Mouse (Mus musculus) left cerebral cortex, postnatal 4 days (tissue): ENCODE data around the gene Ppp3r1. TPM values are rescaled to one million over a fixed set of nuclear protein-coding genes. Genes with fewer than 3 reads are reported as not detected.
"Not testable (repeated sequence)": the region's sequence is repeated elsewhere in the genome, so short reads cannot be mapped to it uniquely, and the experiment has no call there.

Experiments used
- DNase-seq: peaks from one replicate; pipeline ENCODE4 v3.0.0-alpha.2; 2022
- intact Hi-C: fragments of 180-260 bp; cut with DNase I; formaldehyde crosslinking; loops from one replicate; pipeline ENCODE4 v1.15.1; 2025
- total RNA-seq, 2 experiments: library from RNA; stranded (reverse); gene quantifications; 2 replicates each; pipeline ENCODE4 v1.2.3; 2021

The Ppp3r1 gene
- total RNA-seq, 2 experiments from 2014 or later, result 217 to 218 TPM

DNA sequence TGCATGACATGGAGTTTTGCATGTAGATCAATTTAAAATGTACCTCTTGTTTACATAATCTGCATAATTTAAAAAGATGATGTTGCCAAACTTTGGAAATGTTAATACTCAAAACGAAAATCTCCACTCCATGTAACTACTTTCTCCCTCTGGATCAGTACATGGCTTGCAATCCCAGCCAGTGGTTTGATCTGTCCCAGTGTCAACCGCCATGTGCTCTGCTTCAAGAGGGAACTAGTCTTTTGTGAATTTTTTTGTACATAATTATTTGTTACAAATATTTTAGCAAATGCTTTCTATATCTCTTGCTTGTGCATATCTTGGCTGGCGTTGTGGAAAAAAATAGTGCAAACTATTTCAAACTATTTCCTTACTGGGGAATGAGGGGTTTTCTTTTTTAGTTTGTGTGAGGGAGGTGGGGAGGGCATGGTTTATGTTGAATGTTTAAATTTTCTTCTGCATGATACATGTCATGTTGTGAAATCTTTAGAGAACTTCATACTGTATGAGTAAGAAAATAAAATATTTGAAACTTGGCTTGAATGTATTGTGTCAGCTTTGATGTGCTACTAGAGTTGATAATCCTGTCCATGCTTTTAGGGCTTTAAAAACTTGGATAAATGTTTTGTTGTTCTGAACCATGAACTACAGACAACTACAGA lies 40.9 kb downstream of the Ppp3r1 start:
- intact Hi-C loops, result loop anchor here (10.0 kb wide), 1 partner anchor 115 kb away; no protein-coding TSS in a partner anchor
- no peak for DNase-seq

DNA sequence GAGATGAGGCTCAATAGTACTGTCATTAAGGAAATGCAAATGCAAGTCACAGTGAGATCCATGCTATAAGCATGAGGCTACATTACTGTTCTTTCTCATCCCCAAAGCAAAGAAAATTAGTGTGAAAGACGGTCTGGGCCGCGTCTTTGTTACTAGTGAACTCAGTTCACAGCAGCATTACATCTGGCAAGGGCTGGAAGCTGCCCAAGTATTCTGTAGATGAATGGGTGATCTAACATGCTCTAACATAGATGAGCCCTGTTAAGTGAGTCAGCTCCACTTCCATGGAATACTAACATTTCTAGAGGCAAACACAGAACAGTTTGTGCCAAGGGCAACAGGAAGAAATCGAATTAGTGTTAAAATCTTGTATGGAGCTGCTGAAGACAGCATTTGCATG lies 41.9 kb downstream of the Ppp3r1 start:
- intact Hi-C loops, result loop anchor here (10.0 kb wide), 1 partner anchor 116 kb away; no protein-coding TSS in a partner anchor
- no peak for DNase-seq

DNA sequence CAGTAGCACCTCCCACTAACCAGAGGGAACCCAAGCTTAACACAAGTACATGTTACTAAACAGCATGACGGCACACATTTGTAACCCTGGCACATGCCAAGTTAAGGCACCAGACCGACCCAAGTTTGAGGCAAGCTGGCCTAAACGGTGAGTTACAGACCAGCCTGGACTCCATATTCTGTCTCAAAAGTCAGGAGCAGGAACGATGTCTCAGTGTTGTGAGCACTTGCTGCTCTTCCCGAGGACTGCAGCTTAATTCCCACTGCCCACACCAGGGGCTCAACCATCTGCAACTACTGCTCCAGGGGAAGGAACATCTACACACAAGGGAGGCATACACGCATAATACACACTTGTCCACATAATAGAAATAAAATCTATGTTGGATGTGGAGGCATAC lies 43.4 kb downstream of the Ppp3r1 start:
- no peak for DNase-seq
- intact Hi-C loops, result loop anchor here (10.0 kb wide), 1 partner anchor 118 kb away; no protein-coding TSS in a partner anchor

DNA sequence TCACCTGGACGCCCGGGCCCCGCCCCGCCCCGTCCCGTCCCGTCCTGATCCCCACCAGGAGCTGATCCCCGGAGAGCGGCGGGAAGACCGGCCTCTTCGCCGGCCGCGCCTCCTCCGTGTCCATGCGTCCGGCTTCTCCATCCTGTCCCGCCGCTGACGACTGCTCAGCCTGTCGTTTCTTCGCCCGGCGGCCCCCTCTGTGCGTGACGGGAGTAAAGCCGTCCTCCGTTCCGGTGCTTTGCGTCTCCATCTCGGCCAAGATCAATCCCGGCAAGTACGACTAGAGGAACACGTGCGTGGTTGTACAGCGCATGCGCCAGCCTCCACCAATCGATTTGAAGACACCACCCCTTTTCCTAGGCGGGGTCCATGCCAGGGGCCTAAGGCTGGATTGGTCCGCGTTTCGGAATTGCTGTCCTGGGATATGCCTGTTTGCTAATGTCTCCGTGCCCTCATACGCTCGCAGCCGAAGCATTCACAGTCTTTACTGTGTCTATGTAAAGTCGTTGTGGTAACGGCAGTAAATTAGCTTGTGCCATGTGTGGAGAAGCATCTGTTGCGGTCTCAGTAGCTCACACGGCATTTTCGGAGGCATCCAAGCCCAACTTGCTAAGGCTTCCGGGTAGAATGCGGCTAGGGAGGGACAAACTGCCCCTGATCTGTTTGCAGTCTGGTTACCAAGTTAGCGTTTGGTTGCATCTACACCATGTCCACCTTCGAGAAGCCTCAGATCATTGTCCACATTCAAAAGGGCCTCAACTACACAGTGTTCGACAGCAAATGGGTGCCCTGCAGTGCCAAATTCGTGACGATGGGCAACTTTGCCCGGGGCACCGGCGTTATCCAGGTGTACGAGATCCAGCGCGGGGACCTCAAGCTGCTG lies 52.4 kb downstream of the Ppp3r1 start, which contains the start of gene Pno1:
Gene Pno1, minus strand, starts transcription at position 311 of the 883 bp plus-strand sequence.
- intact Hi-C loops, result no loop called here
- peak; percentile 99 for DNase-seq

DNA sequence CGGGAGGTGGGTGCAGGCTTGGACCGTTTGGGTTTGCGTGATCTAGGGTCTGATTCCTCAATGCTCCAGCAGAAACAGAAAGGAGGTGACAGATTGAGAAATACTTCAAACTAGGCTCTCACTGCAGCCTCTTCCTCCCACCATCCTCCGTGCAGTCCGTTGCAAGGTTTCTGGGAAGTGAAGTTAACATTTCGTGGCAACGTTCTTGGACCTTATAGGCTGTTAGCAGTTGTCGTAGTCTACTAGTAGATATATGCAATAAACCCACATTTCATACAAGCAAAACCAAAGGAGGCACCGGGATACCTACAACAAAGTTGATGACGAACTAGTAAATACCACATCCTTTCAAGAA lies 53.1 kb downstream of the Ppp3r1 start:
- DNase-seq, result no peak
- intact Hi-C loops, result no loop called here

DNA sequence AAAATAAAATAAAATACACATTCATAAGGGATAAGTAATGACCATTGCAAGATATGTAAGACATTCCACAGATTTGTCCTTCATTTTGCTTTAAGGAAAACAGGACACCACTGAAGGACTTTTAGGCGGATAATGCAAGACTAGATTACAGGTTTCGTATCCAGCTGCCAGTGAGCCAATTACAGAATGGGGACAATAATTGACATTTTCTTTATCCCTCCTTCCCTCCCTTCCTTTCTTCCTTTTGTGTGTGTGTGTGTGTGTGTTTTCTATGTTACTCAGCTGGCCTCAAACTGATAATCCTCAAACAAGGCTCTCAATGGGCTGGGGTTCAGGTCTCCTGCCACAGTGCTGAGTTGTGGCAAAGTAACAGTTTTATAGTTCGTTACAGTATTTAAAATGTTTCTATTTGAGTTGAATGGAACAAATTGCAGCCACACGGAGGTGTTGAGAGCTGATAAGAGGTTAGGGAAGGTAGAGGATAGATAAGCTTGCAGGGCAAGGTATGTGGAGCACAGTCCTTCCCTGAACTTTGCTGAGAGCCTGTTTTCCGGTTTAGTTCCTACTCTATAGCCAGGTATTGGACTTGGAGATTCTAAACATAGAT lies 53.9 kb downstream of the Ppp3r1 start:
- intact Hi-C loops, result no loop called here
- DNase-seq, result no peak

DNA sequence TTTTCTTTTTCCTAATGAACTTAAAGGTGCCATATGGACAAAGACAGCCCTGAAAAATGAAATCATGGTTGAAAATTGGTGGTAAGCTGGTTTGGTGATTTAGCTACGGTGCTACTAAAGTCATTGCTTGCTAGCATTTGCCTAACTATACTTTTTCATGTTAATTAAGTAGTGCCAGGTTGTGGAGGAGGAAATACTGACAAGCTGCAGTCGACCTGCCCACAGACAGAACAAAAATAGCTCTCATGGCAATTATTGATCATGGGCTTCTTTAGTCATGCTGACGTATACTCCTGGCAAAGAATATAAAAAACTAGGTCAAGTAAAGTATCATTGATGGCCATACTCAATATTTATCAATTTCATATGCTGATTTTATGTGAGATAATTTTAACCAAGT lies 56.4 kb downstream of the Ppp3r1 start:
- DNase-seq, result no peak
- intact Hi-C loops, result no loop called here

DNA sequence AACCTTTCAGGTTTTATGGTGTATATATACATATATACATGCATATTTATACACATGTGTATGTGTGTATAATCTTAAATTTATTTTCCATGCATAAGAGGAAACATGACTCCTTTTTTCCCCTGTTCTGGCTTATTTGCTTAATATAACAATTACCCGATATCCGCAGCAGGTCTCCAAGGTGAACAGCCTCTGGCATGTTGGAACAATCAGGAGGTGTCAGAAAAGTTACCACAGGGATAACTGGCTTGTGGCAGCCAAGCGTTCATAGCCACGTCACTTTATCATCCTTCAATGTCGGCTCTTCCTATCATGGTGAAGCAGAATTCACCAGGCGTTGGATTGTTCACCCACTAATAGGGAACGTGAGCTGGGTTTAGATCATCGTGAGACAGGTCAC lies 62.1 kb downstream of the Ppp3r1 start:
- no peak for DNase-seq
- intact Hi-C loops, result no loop called here

DNA sequence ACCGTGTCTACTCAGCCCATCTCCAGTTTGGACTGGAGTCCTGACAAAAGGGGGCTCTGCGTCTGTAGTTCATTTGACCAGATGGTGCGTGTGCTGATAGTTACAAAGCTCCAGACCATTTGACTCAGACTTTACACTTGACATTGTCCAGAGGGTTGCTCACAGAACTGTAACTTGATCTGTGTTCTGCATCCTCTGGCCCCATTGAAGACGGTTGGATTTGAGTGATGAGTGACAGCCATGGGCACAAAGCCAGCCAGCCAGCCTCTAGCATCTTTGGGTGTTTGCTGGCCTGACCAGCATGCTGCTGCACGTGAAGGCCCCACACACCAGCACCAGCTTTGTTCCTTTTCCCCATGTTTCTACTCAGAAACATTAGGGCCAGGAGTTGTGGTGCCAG lies 73.7 kb downstream of the Ppp3r1 start:
- intact Hi-C loops, result no loop called here
- DNase-seq, result no peak

DNA sequence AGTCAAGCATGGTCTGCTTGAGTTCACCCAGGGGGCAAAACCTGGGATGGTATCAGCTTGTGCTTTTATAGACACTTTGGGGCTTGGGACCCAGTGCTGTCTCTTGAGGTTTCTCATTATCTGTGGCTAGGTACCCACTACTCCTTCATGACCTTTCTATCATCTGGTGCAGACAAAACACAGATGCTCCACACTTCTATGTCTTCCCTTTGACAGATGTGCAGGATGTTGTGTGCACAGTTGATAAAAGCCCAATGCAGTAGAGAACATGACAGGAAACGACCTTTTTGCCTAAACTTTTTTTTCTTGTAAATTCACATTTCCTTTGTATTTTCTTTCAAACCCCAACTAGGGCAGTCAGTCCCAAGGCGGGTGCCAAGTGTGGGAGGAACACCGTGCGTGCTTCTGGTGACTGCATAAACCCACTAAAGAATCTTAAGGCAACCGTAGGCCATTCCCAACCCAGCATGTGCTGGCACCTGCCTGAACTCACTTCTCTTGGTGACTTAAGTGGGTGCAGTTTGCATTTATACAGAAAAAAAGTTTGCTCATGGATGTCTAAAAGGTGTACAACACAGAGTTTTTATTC lies 77.5 kb downstream of the Ppp3r1 start:
- DNase-seq, result no peak
- intact Hi-C loops, result no loop called here

DNA sequence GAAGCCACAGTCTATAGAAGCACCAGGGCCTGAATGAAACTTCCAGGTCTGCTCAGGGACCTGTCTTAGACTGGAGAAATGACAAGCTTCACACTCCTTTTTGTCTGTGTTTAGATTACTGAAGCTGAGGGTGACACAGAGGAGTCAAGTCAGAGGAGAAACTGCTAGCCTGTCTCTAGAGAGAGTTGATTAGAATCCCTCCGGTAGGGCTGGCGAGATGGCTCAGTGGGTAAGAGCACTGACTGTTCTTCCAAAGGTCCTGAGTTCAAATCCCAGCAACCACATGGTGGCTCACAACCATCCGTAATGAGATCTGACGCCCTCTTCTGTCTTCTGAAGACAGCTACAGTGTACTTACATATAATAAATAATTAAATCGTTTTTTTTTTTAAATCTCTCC lies 79.5 kb downstream of the Ppp3r1 start:
- intact Hi-C loops, DNase-seq: not testable (repeated sequence)

DNA sequence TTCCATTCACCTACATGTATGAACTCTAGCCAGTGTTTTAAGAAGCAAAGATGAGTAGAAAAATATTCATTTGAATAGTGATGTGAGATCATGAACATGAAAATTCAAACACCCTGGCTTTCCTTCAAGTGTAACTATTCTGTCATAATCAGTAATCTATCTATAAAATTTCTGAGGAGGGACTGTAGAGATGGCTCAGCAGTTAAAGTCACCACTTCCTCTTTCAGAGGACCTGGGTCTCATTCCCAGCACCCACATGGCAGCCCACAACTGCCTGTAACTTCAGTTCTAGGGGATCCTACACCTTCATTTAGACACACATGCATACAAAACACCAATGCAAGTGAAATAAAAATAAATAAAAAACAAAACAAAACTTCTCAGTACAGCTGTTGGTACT lies 89.7 kb downstream of the Ppp3r1 start:
- DNase-seq, result no peak
- intact Hi-C loops, result no loop called here

Other genes with a start within 250 kb of the Ppp3r1 start
- 1 to 10 TPM; 2.2 to 2.5 TPM for gene Fbxo48, start 207.9 kb upstream of the Ppp3r1 start, total RNA-seq
- gene Cnrip1, start 107.7 kb upstream of the Ppp3r1 start, total RNA-seq, result 100 to 1,000 TPM; 191 to 194 TPM
- 1 to 10 TPM; 4.4 to 4.5 TPM for gene Plek, start 106.9 kb upstream of the Ppp3r1 start, total RNA-seq
- gene Wdr92, start 22.8 kb downstream of the Ppp3r1 start, total RNA-seq, result 1 to 10 TPM; 7.1 to 7.7 TPM
- 10 to 100 TPM; 34.5 to 34.6 TPM for gene Pno1, start 52.3 kb downstream of the Ppp3r1 start, total RNA-seq
- gene C1d, start 98.3 kb downstream of the Ppp3r1 start, total RNA-seq, result 10 to 100 TPM; 76.2 to 77.6 TPM